ENCODE assay signal across 10 mouse cellular contexts in genomic region chr11:116920746-116921145, GRCm38 (mm10). TPM values are rescaled to one million over a fixed set of nuclear protein-coding genes. Genes with fewer than 3 reads are reported as not detected.
DNase-seq lines count a peak whose midpoint lies in the region; ATAC-seq and TF ChIP-seq lines count a peak whose summit lies in the region.
"Had no signal": no experiment of that assay in that cellular context is flagged by ENCODE, and none has a peak within 500 bp of the region (broad histone marks: within the 10 kb centered on the region; RNA-seq: fewer than 3 reads in every experiment).

No protein-coding gene starts in this region.

- H3K27ac ChIP-seq in cerebellum, adult 2 months (ENCODE audit: insufficient read depth, low read length), result no peak overlapping the region

- no peak for TF ChIP-seq CTCF in cerebellum, adult 2 months (IDR thresholded peaks at IDR 0.05; ENCODE audit: borderline replicate concordance, insufficient read depth, low read depth, low read length)

- no peak for TF ChIP-seq POLR2A in cerebellum, adult 2 months (IDR thresholded peaks at IDR 0.05; ENCODE audit: borderline replicate concordance, insufficient read depth, low read length)

- no peak overlapping the region for H3K4me3 ChIP-seq in cerebellum, adult 2 months (replicated peaks; ENCODE audit: insufficient read depth, low read depth, low read length)

- peaks cover 18% of the 10 kb centered on the region for H3K4me1 ChIP-seq in cerebellum, adult 2 months (ENCODE audit: control insufficient read depth, insufficient read depth, low read length)

- WGBS in cerebellum, adult 2 months, result 67% methylated on average over 6 of the region's 6 CpGs

- ATAC-seq in megakaryocyte, adult 5-6 weeks (ENCODE audit: poor library complexity, severe bottlenecking), result no peak

- peak; percentile 53 for DNase-seq in adrenal gland, postnatal 14 days
- no peak for DNase-seq in adrenal gland, adult 18-20 months (ENCODE audit: low spot score in 2 of 2)
- peak; percentile 31 for DNase-seq in thymus, postnatal 4 days
- no peak for DNase-seq in thymus, adult 18-20 months
- DNase-seq in mesoderm, embryonic 11.5 days (ENCODE audit: low read depth, low spot score), result peak; percentile 66
- no peak for DNase-seq in cerebellum, adult 18-20 months
- no peak for DNase-seq in cerebellum, adult 2 months

- H3K27me3 ChIP-seq in cerebellum, adult 2 months (ENCODE audit: control insufficient read depth, insufficient read depth, low read length), result no peaks in the 10 kb centered on the region

RNA-seq across cellular contexts. Expression of gene Mgat5b, which starts 2.1 kb away (rescaled TPM):
- 0.56 and 0.59 TPM in 2 replicates for total RNA-seq in adrenal gland, postnatal 14 days (2021)
- total RNA-seq in adrenal gland, adult 18-20 months (2021), result under 1 TPM; 0.19 to 0.36 TPM
- not detected in 2 replicates for total RNA-seq in megakaryocyte, adult 5-6 weeks (2015)
- total RNA-seq in megakaryocyte, adult 5-6 weeks (2017), result 0.22 TPM in 1 of 2 replicates, not detected in the other
- polyA plus RNA-seq in cerebellum, adult 2 months (2012; rRNA removed), result 25.6 and 26.9 TPM in 2 replicates
- total RNA-seq: liver, adult 2 months; neutrophil, adult 5-6 weeks had no signal
- polyA plus RNA-seq: liver, adult 2 months had no signal

Comparison
In these comparisons a context has a peak if more than half of its experiments do, and no peak if none do; other contexts are left out.
1. DNase-seq: peak in adrenal gland, postnatal 14 days (single experiment), thymus, postnatal 4 days (single experiment) and mesoderm, embryonic 11.5 days (single experiment); none in adrenal gland, adult 18-20 months (0 of 2), thymus, adult 18-20 months (0 of 2), cerebellum, adult 18-20 months (0 of 2) and cerebellum, adult 2 months (0 of 2).